Mouse (Mus musculus) layer of hippocampus, adult 18-20 months (tissue): ENCODE data around the gene Rpl5. TPM values are rescaled to one million over a fixed set of nuclear protein-coding genes. Genes with fewer than 3 reads are reported as not detected.
"Not testable (repeated sequence)": the region's sequence is repeated elsewhere in the genome, so short reads cannot be mapped to it uniquely, and the experiment has no call there.

Experiments
- DNase-seq, 2 experiments: peaks; one replicate each; pipeline ENCODE4 v3.0.0; 2022; ENCODE audit warnings: low spot score in 2 of 2
- total RNA-seq, 2 experiments: library from RNA; stranded (reverse); gene quantifications; 2 replicates each; pipeline ENCODE4 v1.2.3; 2021

Gene Rpl5
- total RNA-seq, 2 experiments from 2014 or later, result 59.0 to 59.2 TPM

DNA sequence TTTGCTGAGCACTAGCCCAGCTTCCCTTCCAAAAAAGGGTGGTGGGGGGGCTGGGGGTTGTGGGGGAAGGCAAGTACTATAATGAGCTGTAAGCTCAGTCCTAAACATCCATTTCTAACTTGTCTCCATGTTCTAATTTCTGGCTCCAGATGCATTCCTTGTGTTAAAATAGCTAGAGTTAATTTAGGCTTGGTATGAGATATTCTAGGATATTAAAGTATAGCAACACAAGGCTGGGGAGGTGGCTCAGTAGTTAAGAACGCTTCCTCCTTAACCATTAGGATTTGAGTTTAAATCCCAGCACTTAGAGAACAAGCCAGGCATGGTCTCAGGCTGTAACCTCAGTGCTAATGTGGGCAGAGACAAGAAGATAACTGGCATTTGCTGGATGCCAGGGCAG, 4.0 kb upstream of the Rpl5 start:
- no peak for DNase-seq

DNA sequence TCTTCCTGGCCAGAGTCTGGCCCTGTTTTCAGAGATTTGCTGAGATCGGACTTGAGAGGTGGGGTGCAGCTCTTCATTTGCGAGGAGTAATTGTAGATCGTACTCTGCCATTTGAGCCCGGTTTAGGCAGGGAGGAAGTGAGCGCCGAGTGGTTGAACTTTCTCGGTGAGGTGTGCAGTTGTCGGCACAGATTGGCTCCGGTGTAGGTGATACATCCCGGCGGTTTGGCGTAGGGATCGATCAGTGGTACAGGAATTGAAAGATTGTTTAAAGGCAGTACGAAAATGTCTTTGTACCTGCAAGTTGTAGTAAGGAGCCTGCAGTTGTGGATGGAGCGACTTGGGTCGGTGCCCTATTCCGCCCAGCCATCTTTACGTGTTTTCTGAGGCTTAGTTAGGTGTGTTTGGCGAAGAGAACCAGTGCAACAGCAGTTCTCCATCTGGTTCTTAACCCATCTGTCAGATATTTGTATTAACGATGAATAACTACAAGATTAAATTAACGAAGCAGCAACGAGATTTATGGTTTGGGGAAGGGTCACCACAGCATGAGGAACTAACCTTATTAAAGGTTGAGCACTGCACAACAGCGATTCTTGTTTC, 813 bp downstream of the Rpl5 start:
- no peak for DNase-seq

DNA sequence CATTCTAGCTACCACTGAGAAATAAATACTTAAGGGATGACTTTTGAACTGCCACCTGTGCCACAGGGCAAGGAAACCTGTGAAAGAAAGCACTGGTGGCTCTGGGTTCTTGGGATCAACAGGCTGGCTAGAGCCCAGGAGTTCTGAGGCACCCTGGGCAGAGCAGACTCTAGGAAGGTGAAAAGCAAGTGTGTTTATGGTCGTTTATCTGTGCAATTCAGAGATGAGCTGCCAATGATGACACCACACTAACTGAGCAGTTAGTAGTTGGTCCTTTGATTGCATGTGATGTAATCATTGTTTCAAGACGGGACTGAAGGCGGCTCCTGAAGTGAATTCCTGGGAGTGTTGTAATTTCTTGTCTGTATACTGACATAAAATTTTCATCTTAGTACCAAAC, 4.0 kb downstream of the Rpl5 start:
- DNase-seq, result no peak

DNA sequence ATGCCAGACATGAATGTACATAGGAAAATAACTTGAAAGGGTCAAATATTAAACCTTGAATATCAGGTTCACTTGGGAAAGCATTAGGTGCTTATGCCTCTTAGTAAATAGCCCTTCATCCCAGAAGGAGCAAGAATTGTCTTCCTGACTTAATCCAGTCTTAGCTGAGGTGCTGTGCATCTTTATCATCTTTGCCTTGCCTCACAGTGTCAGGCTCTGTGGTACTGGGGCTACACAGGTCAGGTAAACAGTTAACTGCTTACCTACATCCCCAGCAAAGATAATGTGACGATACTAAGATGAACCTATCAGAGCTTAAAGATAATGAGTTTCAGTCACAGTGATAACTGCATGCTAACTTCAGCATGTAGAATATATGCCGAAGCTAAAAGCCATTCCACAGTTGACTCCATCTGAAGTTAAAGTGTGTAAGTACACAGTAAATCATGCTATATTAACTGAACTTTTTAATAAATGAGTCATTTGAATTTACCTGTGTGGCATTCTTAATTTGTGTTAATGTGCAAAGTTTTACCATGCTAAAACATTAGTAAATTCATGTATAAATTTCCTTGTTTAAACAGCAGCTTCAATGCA, 8.3 kb downstream of the Rpl5 start:
- DNase-seq, result no peak

DNA sequence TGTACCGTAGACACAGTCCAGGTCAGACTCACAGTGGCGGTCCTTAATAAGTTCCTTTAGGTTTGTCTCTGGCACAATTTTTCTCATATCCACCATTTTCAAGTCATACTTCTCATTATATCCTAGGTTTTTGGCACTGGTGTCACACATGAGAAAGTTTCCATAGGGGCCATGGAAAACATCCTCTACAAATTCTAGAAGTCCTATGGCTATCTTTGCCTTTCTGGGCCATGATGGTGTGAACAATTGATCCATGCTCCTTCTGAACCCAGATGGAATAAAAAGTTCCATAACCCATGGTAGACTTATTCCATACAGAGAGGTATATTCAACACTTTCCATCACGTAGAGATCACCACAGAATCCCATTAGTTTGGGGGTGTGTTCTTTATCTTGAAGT, 9.4 kb downstream of the Rpl5 start:
- DNase-seq, result no peak

DNA sequence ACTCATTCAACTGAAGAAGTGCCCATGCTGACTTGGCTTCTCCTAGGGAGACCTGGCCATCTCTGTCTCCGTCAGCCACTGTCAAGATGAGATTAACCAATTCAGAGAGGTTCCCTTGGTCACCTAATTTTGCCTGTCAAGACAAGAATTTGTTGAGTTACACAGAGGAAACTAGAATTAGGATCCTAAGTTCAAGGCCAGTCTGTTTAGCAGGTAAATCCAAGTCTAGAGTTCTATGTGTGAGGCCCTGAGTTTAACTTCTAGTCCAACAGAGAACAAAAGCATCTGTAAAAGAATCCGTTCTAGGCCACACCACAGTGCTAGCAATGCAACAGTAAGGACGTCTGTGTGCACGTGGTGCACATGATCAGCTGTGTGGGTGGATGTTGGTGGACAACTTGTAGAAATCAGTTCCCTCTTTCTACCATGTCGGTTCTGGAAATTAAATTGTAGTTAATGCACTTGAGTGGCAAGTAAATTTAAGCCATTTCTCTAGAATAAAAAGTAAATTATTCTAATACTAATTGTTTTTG, 9.8 kb downstream of the Rpl5 start:
- DNase-seq, result no peak

DNA sequence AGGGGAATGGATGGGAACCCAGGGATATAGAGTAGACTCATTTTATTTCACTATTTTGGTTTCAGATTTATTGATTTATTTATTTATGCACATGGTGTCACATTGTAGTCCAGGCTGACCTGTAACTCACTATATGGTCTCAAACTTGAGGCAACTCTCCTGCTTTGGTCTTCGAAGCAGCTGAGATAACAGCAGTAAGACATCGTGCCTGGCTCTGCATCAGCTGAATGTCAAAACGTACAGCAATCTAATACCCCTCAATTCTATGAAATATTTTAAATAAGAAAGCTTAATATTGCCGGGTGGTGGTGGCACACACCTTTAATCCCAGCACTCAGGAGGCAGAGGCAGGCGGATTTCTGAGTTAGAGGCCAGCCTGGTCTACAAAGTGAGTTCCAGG, 10.7 kb downstream of the Rpl5 start:
- DNase-seq, result no peak

DNA sequence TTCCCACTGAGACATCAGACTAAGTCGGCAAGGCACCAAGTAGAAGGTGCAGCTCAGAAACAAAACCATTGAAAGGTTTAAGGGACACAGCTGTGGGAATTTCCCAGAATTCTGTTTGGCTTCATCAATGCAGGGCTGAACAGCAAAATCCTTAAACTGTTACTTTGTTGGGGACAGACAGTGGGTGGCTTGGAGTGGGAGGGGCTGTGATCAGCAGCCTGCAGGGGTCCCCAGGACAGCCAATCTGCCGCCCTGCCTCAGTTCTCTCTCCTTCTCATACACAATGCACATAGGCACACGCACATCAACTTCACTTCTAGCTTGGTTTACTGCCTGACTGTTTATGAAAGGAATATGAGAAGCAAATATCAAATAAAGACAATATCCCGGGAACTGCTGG, 15.0 kb downstream of the Rpl5 start:
- DNase-seq, result no peak

DNA sequence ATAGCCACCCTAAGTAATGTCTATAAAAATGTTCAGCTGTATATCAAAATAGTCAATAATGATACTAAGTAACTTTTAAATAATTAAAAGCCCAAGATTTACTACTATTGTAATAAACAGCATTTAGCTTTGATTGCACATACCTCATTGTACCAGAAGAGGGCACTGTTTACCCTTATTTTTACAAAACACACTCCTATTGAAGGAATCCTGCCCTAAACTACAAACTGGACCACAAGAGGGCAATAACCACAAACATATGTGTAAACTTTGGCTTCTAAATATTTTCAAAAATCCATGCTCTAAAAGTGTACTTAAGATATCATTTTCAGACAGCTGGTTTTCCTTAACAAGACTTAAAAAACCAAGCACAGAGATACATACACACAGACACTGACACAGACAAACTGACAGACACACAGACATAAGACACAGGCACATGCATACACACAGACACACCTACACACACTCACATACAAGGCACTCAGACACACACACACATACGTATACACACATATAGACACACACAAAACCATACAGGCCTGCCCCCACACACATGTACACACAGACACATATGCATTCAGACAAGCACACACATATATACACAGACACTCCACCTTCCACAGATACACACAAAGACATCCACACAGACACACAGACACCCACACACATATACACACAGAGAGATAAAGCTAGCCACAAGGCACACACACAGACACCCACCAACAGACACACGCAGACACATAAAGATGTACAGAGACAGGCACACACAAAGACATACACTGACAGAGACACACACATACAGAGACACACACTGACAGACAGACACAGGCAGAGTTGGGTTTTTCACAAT, 21.3 kb downstream of the Rpl5 start:
- peak in 1 of 2 experiments; percentile 87 for DNase-seq

DNA sequence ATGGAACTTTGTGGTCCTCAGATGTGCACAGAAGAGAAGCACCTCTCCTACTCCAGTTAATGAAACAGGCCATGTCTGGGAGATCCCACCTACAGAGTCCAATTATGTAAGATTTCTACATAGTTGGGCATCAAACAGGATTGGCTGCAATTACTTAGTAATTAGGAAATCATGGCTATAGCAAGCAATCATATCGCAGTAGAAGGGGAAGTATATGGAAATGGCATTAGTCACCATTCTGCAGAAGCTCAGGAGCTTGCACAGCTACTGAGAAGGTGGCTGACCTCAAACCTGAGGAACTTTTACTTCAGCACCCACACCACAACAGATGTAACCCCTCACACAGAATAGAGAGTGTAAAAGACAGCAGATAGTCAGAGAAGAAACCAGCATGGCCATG, 22.5 kb downstream of the Rpl5 start:
- DNase-seq, result no peak

DNA sequence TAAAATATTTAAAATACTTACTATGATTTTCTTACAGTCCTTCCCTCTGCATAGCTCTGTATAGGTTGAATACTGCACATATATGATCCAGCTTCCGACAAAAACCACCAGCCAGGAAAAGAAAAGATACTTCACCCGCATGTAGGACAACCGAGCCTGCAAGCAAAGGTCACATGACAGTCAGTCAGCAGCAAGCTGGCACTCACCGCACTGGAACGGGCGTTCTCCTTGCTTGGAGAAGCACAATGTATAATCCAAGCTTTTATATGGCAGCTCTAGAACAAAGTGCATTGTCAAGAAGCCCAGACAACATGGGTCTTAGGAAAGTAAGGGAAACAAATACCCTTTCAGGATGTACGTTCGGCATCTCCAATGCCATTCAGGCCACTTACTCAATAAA, 24.3 kb downstream of the Rpl5 start:
- no peak for DNase-seq

DNA sequence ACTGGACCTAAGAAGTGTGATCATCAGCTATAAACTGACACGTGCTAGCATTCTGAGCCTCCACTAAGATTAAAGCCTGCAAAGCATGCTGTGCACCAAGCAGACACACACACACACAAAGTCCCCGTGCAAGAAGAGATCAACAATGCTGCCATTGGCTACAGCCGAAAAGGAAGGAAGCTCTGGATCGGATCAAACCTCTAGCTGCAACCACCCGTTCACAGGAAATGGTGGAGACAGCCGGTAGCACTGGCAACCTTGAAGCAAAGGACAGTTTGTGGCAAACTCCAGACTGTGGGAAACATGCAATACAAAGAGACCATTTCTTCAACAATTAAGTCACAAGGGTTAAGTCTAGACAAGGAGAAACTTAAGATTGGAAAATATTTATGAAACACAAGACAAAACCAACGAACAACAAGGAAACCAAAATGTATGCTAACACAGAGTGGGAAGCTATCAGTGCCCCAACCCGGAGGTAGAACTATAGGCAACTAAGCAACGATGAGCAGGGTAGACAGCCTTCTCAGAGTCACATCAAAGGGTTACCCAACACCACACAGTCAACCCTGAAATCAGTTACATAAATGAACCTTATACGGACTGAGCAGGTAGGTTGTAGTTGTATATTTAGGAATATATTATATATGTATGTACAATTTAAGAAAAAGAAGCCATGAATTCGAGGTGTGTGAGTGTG, 26.4 kb downstream of the Rpl5 start:
- DNase-seq, result no peak

DNA sequence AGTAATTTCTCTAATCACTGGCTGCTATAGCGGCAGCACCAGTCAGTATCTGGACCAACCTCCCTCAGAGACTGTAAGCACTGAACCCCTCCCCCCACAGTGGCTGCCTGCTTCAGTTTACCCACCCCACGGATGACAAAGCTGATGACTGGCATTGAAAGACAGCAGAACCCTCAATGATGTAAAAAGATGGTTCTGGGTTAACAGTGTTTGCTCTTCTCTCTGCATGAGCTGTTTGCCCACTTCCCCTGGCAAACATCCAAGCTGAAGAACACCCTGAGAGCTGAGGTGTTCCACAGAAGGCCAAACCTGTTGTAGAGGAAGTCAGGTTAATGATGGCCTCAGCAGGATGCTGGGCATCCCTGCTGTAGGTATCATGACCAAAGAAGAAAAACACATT, 32.3 kb downstream of the Rpl5 start:
- DNase-seq, result no peak

DNA sequence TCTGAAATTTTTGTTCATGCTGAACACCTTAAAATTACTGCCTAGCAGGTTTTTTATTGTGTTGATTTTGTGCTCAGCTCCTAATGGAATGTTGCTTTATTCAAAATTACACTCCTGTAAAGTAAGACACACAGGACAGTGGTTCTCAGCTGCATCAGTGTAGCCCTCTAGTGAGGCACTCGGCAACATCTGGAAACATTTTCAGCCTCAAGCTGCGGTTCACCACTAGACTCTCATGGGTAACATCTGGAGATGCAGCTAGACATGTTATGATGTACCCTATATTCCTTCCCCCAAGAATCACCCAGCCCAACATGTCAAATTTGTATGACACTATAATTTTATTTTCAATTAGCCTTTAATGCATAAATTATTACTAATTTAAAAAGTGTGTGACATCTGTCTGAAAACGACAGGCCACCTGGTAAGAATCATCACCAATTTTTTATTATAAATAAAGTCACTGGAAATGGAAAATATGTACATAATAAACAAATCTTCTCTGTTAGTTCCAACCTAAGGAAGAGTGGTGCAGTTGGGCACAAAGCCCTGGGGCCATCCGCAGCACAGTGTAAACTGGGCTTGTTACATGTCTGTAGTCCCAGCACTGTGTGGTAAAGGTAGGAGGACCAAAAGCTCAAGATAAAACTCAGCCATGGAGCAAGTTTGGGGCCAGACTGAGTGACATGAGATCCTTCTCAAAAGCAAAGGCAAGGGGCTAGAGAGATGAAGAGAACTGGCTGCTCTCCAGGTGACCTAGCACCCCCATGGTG, 33.1 kb downstream of the Rpl5 start:
- no peak for DNase-seq

DNA sequence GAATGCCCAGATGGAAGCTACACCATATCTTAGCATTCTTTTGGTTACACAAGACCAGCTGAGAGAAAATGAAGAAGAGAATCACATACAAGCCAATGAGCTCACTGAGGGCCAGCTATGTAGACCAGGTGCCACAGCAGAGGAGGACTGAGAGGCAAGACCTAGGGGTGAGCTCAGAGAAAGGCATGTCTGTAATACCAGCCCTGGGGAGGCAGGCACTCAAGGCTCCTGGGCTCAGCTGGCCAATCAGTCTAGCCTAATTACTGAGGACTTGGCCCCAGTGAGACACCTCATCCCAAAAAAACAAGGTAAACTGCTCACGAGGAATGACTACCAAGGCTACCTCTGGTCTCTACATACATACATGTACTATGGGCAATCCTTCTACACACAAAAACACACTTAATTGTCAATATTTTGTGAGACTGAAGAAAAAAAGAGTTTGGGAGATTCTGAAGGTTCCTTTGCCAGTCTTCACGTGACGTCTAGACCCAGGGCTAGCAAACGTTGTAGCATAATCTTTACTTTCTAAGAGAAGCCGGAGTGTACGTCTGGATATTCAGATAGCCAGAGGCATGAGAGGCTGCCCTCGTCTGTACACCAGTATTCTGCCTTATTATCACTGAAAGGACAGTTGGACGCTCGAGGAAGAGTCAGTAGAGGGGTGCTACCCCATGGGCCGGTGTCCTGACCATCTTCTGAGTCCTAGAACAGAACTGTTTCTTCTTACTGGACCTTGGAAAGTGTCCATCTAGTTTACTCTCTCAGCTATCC, 34.7 kb downstream of the Rpl5 start:
- DNase-seq, result no peak

DNA sequence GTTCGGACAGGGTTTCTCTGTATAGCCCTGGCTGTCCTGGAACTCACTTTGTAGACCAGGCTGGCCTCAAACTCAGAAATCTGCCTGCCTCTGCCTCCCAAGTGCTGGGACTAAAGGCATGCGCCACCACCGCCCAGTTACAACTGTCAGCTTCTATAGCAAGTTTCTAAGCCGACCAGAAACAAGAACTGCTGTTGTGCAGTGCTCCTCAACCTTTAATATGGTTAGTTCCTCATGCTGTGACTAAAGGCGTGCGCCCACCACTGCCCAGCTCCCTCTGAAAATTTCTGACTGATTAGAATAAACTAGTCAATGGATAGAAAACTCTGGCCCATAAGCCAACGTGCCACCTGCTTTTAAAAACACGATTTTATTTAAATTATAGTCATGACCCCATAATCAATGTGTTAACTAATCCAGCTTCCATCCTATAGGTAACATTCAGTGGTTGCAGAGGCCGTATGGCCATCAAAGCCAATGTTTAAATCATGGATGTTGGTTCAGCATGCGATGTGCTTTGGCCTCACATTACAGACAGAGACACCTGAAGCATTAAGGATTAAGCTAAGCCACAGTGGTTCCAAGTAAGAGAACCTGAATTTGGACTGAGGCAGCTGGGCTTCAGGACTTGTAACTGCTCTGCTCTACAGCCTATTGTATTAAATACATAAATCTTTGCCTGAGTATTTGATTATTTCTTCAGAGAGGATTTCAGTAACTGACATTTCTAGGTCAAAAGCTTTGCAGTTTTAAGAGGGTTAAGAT, 36.5 kb downstream of the Rpl5 start:
- DNase-seq, result no peak

DNA sequence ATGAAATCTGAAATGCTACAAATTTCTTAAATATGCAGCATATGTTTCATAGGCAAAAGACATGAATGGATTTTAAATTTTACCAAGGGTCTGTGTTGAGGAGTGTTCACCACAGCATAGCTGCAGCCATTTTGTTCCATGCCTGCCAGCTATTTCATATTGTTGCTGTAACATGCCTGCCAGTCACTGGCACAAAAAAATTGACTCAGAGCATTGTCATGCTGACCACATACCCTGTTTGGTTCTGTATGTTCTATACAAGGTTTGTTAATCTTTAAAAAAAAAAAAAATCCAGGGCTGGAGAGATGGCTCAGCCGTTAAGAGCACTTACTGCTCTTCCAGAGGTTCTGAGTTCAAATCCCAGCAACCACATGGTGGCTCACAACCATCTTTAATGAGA, 38.2 kb downstream of the Rpl5 start:
- not testable (repeated sequence) for DNase-seq

DNA sequence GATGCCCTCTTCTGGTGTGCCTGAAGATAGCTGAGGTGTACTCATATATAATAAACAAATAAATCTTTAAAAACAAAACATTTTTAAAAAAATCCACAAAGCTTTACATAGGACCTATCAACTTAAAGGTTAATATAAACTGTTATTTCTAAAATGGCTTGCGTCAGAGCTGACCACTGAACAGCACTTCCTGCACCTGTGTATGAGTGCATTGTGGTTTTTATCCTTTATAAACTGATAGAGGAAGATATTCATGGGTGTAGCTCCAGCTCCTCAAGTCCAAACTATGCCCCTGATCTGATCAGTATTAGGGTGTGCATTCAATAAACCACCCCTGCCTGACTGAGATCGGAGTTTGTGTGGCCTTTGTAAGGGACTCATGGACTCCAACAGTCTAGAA, 38.6 kb downstream of the Rpl5 start:
- DNase-seq, result no peak

DNA sequence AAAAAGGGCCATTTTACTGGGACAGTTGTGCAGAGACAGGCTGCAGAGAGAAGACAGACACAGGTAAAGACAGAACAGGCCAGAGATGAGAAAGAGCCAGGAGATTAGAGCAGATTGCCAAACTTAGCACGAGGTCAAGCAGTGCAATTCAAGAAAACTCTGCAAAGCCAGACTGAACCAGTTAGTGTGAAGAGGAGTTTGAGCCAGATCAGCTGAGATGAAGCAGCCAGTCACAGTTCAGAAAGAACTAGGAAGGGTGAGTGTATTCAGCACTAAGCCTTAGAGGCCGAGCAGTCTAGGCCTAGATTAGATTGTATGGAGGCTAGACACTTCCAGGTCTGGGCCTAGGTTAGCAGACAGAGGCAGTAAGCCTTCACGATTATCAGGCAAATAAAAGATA, 39.4 kb downstream of the Rpl5 start:
- no peak for DNase-seq
